Mouse (Mus musculus) kidney, adult 8-10 months (tissue): Measurements from ENCODE around the gene Chd2.
A peak's percentile ranks its signal among the peaks of the same experiment; 100 is the strongest.

Experiments used
- DNase-seq, 2 experiments: peaks; one replicate each; pipeline ENCODE4 v3.0.0; 2022

Chd2 gene

GRCm38 (mm10) chr7:73561492-73562055, 19.9 kb upstream of the Chd2 start:
- no peak for DNase-seq

- DNase-seq, result no peak
These were observed 19.2 kb upstream of the Chd2 start for GRCm38 (mm10) chr7:73560811-73561210.

- DNase-seq, result no peak
These were observed 18.2 kb upstream of the Chd2 start for GRCm38 (mm10) chr7:73559853-73560190.

GRCm38 (mm10) chr7:73559170-73559852, 17.7 kb upstream of the Chd2 start:
- DNase-seq, result peak in 1 of 2 experiments; percentile 48

- DNase-seq, result peak; percentile 99 to 100
These were observed 16.9 kb upstream of the Chd2 start for GRCm38 (mm10) chr7:73558293-73559169.

GRCm38 (mm10) chr7:73557671-73558265, 16.1 kb upstream of the Chd2 start:
- DNase-seq, result peak; percentile 42 to 51

- DNase-seq, result no peak
These were observed 15.3 kb upstream of the Chd2 start for GRCm38 (mm10) chr7:73556688-73557667.

GRCm38 (mm10) chr7:73555918-73556580, 14.4 kb upstream of the Chd2 start:
- DNase-seq, result no peak

- no peak for DNase-seq
These were observed 13.2 kb upstream of the Chd2 start for GRCm38 (mm10) chr7:73554849-73555248.

- DNase-seq, result no peak
These were observed 11.5 kb upstream of the Chd2 start for GRCm38 (mm10) chr7:73553160-73553559.

- DNase-seq, result no peak
These were observed 10.6 kb upstream of the Chd2 start for GRCm38 (mm10) chr7:73552054-73552750.

GRCm38 (mm10) chr7:73551370-73551769, 9.7 kb upstream of the Chd2 start:
- no peak for DNase-seq

GRCm38 (mm10) chr7:73548051-73548450, 6.4 kb upstream of the Chd2 start:
- DNase-seq, result no peak

- DNase-seq, result no peak
These were observed 5.2 kb upstream of the Chd2 start for GRCm38 (mm10) chr7:73546561-73547510.

- DNase-seq, result no peak
These were observed 3.4 kb upstream of the Chd2 start for GRCm38 (mm10) chr7:73545004-73545403.

GRCm38 (mm10) chr7:73542131-73542853, 662 bp upstream of the Chd2 start:
- no peak for DNase-seq

- DNase-seq, result no peak
These were observed 595 bp downstream of the Chd2 start for GRCm38 (mm10) chr7:73541079-73541390.

- DNase-seq, result no peak
These were observed 1.2 kb downstream of the Chd2 start for GRCm38 (mm10) chr7:73540202-73541078.
